Mouse (Mus musculus) heart, embryonic 14.5 days (tissue): ENCODE measurements at regions not wholly inside any gene's neighbourhood (a gene's known extent, or its start where the extent isn't known, plus 50 kb on each side); places are given as distances from the start of the nearest gene placed in this dataset.

Experiments
- ATAC-seq: fragments of 200-750 bp; cut with Nextera tagmentation; 2 replicates; pipeline ENCODE4 v1.8.0; 2017; ENCODE audit warnings: low read depth, moderate TSS enrichment; ENCODE audit not compliant: insufficient number of reproducible peaks, insufficient read depth, low FRiP score
- H3K27ac ChIP-seq, 2 experiments: fragments of 200-500 bp in 1 of 2; fragments of 300-500 bp in 1 of 2; sonication (generic) in 1 of 2; replicated peaks in 1 of 2; 2 replicates each; pipeline ENCODE4 v1.5.1; 2012 to 2014; ENCODE audit warnings: low read depth in 2 of 2, low read length in 2 of 2, control low read depth in 1 of 2, mild to moderate bottlenecking in 1 of 2, mixed read lengths in 1 of 2; ENCODE audit not compliant: control insufficient read depth in 1 of 2, insufficient read depth in 1 of 2
- H3K27me3 ChIP-seq: fragments of 300-500 bp; sonication (generic); 2 replicates; pipeline ENCODE4 v1.6.1; 2014; ENCODE audit warnings: mild to moderate bottlenecking, low read length, control low read depth; ENCODE audit not compliant: control insufficient read depth, insufficient read depth
- H3K36me3 ChIP-seq: fragments of 300-500 bp; sonication (generic); 2 replicates; pipeline ENCODE4 v1.6.1; 2014; ENCODE audit warnings: mild to moderate bottlenecking, control low read depth, low read length, mixed read lengths; ENCODE audit not compliant: control insufficient read depth, insufficient read depth
- H3K4me1 ChIP-seq, 2 experiments: fragments of 200-500 bp in 1 of 2; fragments of 300-500 bp in 1 of 2; sonication (generic) in 1 of 2; 2 replicates each; pipeline ENCODE4 v1.6.1; 2012 to 2014; ENCODE audit warnings: low read length in 2 of 2, control low read depth in 1 of 2, mixed read lengths in 1 of 2; ENCODE audit not compliant: control insufficient read depth in 2 of 2, insufficient read depth in 2 of 2
- H3K4me2 ChIP-seq: fragments of 300-500 bp; sonication (generic); 2 replicates; pipeline ENCODE4 v1.6.1; 2014; ENCODE audit warnings: mild to moderate bottlenecking, low read length
- H3K4me3 ChIP-seq, 2 experiments: fragments of 200-500 bp in 1 of 2; fragments of 300-500 bp in 1 of 2; sonication (generic) in 1 of 2; 2 replicates each; pipeline ENCODE4 v1.5.1; 2012 to 2014; ENCODE audit warnings: low read length in 2 of 2, mild to moderate bottlenecking in 2 of 2, control low read depth in 1 of 2, low read depth in 1 of 2, moderate library complexity in 1 of 2; ENCODE audit not compliant: control insufficient read depth in 1 of 2, insufficient read depth in 1 of 2
- H3K9ac ChIP-seq: fragments of 300-500 bp; sonication (generic); 2 replicates; pipeline ENCODE4 v1.6.1; 2014; ENCODE audit warnings: mild to moderate bottlenecking, low read length
- H3K9me3 ChIP-seq: fragments of 300-500 bp; sonication (generic); 2 replicates; pipeline ENCODE4 v1.6.1; 2016; ENCODE audit warnings: low read length, control low read depth; ENCODE audit not compliant: control insufficient read depth
- WGBS: fragments of 180-500 bp; shearing (Covaris S2); extraction: QIAGEN DNeasy Blood & Tissue Kit; methylation state at CpG from one replicate; pipeline ENCODE4 v1.1.7; 2014; 5-methylcytosine and 5-hydroxymethylcytosine counted together

DNA sequence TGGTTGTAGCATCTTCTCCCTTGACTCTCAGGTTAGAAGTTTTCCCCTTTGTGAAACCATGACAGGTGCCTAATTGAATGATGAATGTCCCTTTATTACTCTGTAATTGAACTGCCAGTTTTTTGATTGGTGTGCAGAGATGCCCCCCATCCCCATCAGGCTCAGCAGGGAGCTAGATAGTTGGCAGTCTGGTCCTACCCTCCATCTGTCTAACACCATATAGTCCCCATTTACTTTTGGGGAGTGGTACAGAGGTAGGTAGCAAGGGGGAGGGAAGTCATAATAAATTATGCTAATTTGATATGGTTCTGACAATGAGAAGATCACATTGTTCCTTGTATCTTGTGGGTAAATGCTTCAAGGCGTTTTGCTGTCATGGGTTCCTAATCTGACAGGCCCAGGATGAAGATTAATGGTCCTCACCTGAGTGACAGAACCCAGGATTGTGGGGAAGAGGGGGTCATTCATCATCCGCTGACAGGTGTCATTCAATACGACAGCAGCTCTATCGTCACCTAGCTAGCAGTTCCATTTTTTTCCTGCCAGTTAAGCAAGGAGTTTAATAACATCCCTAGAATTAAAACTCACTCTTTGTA, 122.3 kb upstream of the Etaa1 start:
- no peaks in the 10 kb centered on the region for H3K9me3 ChIP-seq
- H3K9ac ChIP-seq, result no peak overlapping the region
- H3K4me1 ChIP-seq, result no peaks in the 10 kb centered on the region
- ATAC-seq, result no peak
- no peak overlapping the region for H3K4me2 ChIP-seq
- no peak overlapping the region for H3K4me3 ChIP-seq
- H3K36me3 ChIP-seq, result no peaks in the 10 kb centered on the region
- H3K27me3 ChIP-seq, result no peaks in the 10 kb centered on the region
- WGBS, result 63% methylated on average over 4 of the region's 4 CpGs
- H3K27ac ChIP-seq, result no peak overlapping the region

DNA sequence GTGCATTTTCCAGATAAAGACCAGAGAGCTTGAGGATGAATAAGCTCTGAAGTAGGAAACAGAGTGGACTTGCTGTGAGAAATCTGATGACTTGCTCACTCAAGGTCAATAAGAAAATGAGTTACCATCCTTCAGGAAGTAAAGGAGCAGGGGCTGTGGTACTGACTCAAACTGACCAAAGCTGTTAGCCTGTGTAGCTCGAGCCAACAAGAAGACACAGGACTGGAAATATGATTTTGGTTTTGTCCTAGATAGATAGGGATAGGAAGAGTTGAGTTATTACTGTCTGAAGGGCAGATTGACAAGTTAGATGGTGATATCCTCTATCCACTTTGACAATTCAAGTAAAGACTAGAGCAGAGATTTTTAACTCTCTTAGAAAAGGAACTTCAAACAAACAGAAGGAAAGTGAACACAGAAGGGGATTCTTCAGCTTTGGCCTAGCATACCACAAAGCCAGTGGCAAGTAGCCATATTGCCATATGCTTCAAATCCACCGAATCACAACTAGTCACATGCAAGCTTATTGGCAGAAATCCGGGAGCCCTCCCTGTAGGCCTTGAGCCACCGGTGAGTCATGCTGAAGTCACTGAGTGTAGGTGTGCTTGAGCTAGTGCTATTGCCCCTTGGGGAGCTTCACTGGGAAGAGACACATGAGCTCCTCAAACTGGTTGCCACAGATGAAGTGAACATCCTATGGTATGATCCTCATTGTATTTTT, 117.1 kb upstream of the Etaa1 start:
- Histone ChIP-seq H3K4me1 (no peaks in the 10 kb centered on the region; a peak in 2 of 4 replicates), H3K27me3 (no peaks in the 10 kb centered on the region), H3K9ac (no peak overlapping the region), H3K36me3 (no peaks in the 10 kb centered on the region), H3K27ac (no peak overlapping the region), H3K4me3 (no peak overlapping the region), H3K9me3 (no peaks in the 10 kb centered on the region), H3K4me2 (no peak overlapping the region)
- ATAC-seq, result no peak
- WGBS, result 78% methylated on average over 4 of the region's 4 CpGs

DNA sequence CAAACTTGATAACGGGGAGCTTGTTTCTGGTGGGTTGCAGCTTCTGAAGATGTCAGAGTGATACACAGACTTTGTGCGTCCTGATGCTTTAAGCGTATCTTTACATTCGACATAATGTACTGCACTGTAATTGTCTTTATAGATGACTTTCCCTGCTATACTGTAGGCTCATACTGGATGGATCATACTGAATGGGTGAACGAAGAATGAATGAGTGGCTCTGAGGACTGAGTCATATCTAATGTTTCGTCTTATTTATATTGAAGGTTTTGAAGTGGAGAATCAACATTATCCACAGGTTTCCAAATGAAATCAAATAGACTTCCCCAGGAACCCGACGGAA, 116.3 kb upstream of the Etaa1 start:
- no peak overlapping the region for H3K4me3 ChIP-seq
- H3K4me2 ChIP-seq, result no peak overlapping the region
- no peaks in the 10 kb centered on the region; a peak in 2 of 4 replicates for H3K4me1 ChIP-seq
- no peaks in the 10 kb centered on the region for H3K36me3 ChIP-seq
- no peak overlapping the region for H3K9ac ChIP-seq
- 65% methylated on average over 8 of the region's 8 CpGs for WGBS
- no peak for ATAC-seq
- H3K27me3 ChIP-seq, result no peaks in the 10 kb centered on the region
- H3K27ac ChIP-seq, result no peak overlapping the region
- no peaks in the 10 kb centered on the region for H3K9me3 ChIP-seq

DNA sequence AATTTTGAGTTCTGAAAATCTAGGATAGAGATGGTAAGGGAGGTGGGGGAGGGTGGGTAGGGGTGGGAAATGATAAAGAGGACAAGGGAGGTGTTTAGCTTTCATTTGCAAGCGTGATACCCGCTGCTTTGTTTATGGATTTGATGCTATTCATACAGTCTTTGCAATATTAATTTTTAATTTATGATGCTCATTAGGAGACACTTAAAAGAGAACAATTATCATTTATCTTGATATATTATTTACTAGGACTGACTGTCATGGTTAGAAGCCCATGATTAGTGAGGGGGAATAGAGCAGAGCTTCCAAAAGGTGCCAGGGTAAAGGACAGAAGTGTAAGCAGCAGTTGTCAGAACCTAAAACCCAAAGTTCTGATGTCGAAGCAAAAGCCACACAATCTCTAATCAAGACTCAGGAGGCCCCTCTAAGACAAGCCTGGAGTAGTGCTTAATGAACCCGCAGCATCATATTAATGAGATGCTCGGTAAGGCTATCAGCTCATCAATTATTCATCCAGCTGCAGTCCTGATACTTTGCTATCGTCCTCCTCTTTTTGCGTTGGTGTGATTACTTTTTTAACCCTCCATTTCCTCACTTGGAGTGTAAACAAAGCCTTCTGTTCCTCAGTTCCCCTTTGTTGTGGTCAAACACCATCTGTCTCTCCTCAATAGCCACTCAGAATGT, 115.8 kb upstream of the Etaa1 start:
- no peak overlapping the region for H3K9ac ChIP-seq
- ATAC-seq, result no peak
- H3K27me3 ChIP-seq, result no peaks in the 10 kb centered on the region
- H3K36me3 ChIP-seq, result no peaks in the 10 kb centered on the region
- no peak overlapping the region for H3K4me3 ChIP-seq
- H3K9me3 ChIP-seq, result no peaks in the 10 kb centered on the region
- no peaks in the 10 kb centered on the region; a peak in 2 of 4 replicates for H3K4me1 ChIP-seq
- no peak overlapping the region for H3K27ac ChIP-seq
- H3K4me2 ChIP-seq, result no peak overlapping the region
- 48% methylated on average over 7 of the region's 7 CpGs for WGBS

DNA sequence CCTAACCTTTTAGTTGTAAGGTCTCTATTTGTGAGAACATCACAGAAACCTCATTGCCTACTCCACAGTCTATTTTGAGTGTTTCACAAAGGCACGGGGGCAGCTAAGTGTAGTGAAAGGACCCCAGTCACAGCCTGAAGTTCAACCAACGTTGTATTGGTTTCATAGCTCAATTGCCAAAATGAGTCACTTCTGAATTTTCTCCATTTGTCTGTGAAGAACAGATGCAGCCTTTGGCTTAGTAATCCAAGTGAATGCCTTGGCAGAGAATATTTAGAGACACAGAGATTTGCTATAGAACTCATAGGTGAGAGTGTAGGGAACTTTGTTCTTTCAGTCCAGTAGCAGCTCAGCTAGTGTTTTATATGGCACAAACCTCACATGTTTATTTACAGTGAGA, 114.4 kb upstream of the Etaa1 start:
- no peak for ATAC-seq
- Histone ChIP-seq H3K4me2 (no peak overlapping the region), H3K9me3 (no peaks in the 10 kb centered on the region), H3K27ac (no peak overlapping the region), H3K27me3 (no peaks in the 10 kb centered on the region), H3K4me3 (no peak overlapping the region), H3K9ac (no peak overlapping the region), H3K4me1 (no peaks in the 10 kb centered on the region; a peak in 2 of 4 replicates), H3K36me3 (no peaks in the 10 kb centered on the region)
- WGBS, result 55% methylated on average over 2 of the region's 2 CpGs

DNA sequence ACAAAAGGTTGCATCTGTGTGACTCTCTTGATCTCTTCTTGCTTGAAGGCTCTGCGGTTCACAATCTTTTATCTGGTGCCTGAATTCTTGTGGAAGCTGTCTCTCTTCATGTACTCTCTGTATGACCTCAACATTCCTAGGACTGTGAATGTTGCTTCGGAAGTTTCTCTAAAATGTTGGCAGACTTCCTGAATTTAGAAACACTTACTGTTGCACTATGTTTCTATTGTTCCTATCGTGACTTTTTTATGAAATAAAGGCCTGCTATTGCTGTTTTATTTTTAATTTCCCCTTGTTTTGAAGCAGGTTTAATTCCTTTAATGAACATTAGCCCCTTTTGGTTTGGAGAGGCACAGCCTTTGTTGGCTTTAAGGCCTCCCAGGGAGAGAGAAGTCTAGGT, 114.0 kb upstream of the Etaa1 start:
- no peaks in the 10 kb centered on the region for H3K27me3 ChIP-seq
- H3K36me3 ChIP-seq, result no peaks in the 10 kb centered on the region
- H3K9me3 ChIP-seq, result no peaks in the 10 kb centered on the region
- H3K4me3 ChIP-seq, result no peak overlapping the region
- no peaks in the 10 kb centered on the region; a peak in 2 of 4 replicates for H3K4me1 ChIP-seq
- H3K9ac ChIP-seq, result no peak overlapping the region
- WGBS, result 18% methylated on average over 3 of the region's 3 CpGs
- H3K4me2 ChIP-seq, result no peak overlapping the region
- no peak for ATAC-seq
- H3K27ac ChIP-seq, result no peak overlapping the region

DNA sequence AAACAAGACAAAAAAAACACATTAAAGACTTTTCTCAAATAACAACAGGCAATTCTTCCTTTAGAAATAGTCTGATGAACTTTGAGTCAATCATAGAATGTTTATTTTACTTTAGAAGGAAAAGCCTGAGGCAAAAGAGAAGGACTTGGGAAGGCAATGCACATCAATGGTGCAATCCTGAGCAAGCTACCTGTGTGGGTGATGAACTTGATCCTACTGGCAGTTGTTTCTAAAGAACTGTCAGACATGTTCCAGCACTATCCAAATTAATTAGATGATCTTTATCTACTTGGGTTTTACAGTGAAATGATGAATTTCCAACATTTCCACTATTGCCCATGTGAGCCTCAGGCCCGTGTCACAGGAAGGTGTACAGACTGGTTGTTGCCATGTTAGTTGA, 87.9 kb upstream of the Etaa1 start:
- H3K9me3 ChIP-seq, result no peaks in the 10 kb centered on the region
- H3K27me3 ChIP-seq, result no peaks in the 10 kb centered on the region
- H3K4me2 ChIP-seq, result no peak overlapping the region
- no peaks in the 10 kb centered on the region for H3K36me3 ChIP-seq
- H3K4me1 ChIP-seq, result no peaks in the 10 kb centered on the region
- no peak overlapping the region for H3K27ac ChIP-seq
- no peak for ATAC-seq
- WGBS, result 79% methylated on average over 1 of the region's 1 CpGs
- H3K4me3 ChIP-seq, result no peak overlapping the region
- no peak overlapping the region for H3K9ac ChIP-seq
